Comparison of ENCODE assay signal across 22 mouse cellular contexts in genomic region chr4:82248031-82248430, GRCm38 (mm10).
DNase-seq lines count a peak whose midpoint lies in the region; ATAC-seq and TF ChIP-seq lines count a peak whose summit lies in the region.
"Had no signal": no experiment of that assay in that cellular context is flagged by ENCODE, and none has a peak within 500 bp of the region (broad histone marks: within the 10 kb centered on the region; RNA-seq: fewer than 3 reads in every experiment).

No protein-coding gene starts in this region.

- TF ChIP-seq CTCF in heart, adult 2 months (IDR thresholded peaks at IDR 0.05), result no peak
- no peak for TF ChIP-seq CTCF in lung, postnatal 0 days (IDR thresholded peaks at IDR 0.05)

- no peak for TF ChIP-seq POLR2A in heart, adult 2 months (IDR thresholded peaks at IDR 0.05; ENCODE audit: insufficient read depth, low read depth, low read length)

- H3K9me3 ChIP-seq in heart, embryonic 13.5 days, result 0 out of 2 replicates have a peak, but pooled peaks cover 10% of the 10 kb centered on the region
- no peaks in the 10 kb centered on the region for H3K9me3 ChIP-seq in lung, embryonic 15.5 days
- H3K9me3 ChIP-seq in lung, postnatal 0 days (ENCODE audit: low read length), result no peaks in the 10 kb centered on the region
- H3K9me3 ChIP-seq in embryonic facial prominence, embryonic 13.5 days, result peaks cover 3% of the 10 kb centered on the region; the same call in 1 of the 2 replicates
- H3K9me3 ChIP-seq in limb, embryonic 15.5 days, result no peaks in the 10 kb centered on the region
- H3K9me3 ChIP-seq: forebrain, embryonic 15.5 days; hindbrain, embryonic 12.5 days had no signal

- WGBS in heart, embryonic 13.5 days, result 79% methylated on average over 5 of the region's 5 CpGs
- 81% methylated on average over 5 of the region's 5 CpGs for whole genome bisulfite sequencing in heart, adult 2 months
- 77% methylated on average over 5 of the region's 5 CpGs for WGBS in lung, embryonic 15.5 days
- 70% methylated on average over 5 of the region's 5 CpGs for WGBS in lung, postnatal 0 days
- WGBS in embryonic facial prominence, embryonic 13.5 days, result 44% methylated on average over 5 of the region's 5 CpGs
- WGBS in limb, embryonic 15.5 days, result 58% methylated on average over 5 of the region's 5 CpGs

- H3K4me2 ChIP-seq in heart, embryonic 13.5 days, result no peak overlapping the region
- no peak overlapping the region for H3K4me2 ChIP-seq in lung, embryonic 15.5 days
- H3K4me2 ChIP-seq in lung, postnatal 0 days (replicated peaks; ENCODE audit: low read depth, low read length), result no peak overlapping the region
- H3K4me2 ChIP-seq in embryonic facial prominence, embryonic 13.5 days, result no peak overlapping the region
- H3K4me2 ChIP-seq in limb, embryonic 15.5 days, result no peak overlapping the region
- H3K4me2 ChIP-seq: forebrain, embryonic 15.5 days; heart, embryonic 12.5 days; hindbrain, embryonic 12.5 days had no signal

- no peaks in the 10 kb centered on the region for H3K27me3 ChIP-seq in heart, embryonic 13.5 days (replicated peaks)
- H3K27me3 ChIP-seq in heart, adult 2 months (ENCODE audit: control insufficient read depth, insufficient read depth, low read length), result no peaks in the 10 kb centered on the region
- H3K27me3 ChIP-seq in lung, embryonic 15.5 days, result no peaks in the 10 kb centered on the region
- no peaks in the 10 kb centered on the region for H3K27me3 ChIP-seq in lung, postnatal 0 days (replicated peaks; ENCODE audit: insufficient read depth, low read length)
- no peaks in the 10 kb centered on the region for H3K27me3 ChIP-seq in embryonic facial prominence, embryonic 13.5 days
- H3K27me3 ChIP-seq in limb, embryonic 15.5 days, result no peaks in the 10 kb centered on the region
- H3K27me3 ChIP-seq: CH12.LX; forebrain, embryonic 15.5 days; heart, embryonic 12.5 days; hindbrain, embryonic 12.5 days; Patski had no signal

- TF ChIP-seq EP300 in heart, adult 2 months (IDR thresholded peaks at IDR 0.05; ENCODE audit: insufficient read depth, low read depth, low read length), result no peak
- no peak for TF ChIP-seq EP300 in lung, postnatal 0 days (IDR thresholded peaks at IDR 0.05)

- H3K27ac ChIP-seq in heart, embryonic 13.5 days (replicated peaks), result peak overlapping the region; percentile 24; the same call in 1 of the 2 replicates
- no peak overlapping the region for H3K27ac ChIP-seq in heart, adult 2 months
- H3K27ac ChIP-seq in lung, embryonic 15.5 days, result 0 out of 2 replicates have a peak overlapping the region, but pooled peaks have one; percentile 98
- H3K27ac ChIP-seq in lung, postnatal 0 days (ENCODE audit: low read length), result no peak overlapping the region
- peak overlapping the region; percentile 96 for H3K27ac ChIP-seq in embryonic facial prominence, embryonic 13.5 days
- peak overlapping the region; percentile 18; the same call in 1 of the 2 replicates for H3K27ac ChIP-seq in limb, embryonic 15.5 days
- H3K27ac ChIP-seq: forebrain, embryonic 15.5 days; hindbrain, embryonic 12.5 days had no signal

- 0 out of 2 replicates have a peak, but pooled peaks cover 4% of the 10 kb centered on the region for H3K36me3 ChIP-seq in heart, embryonic 13.5 days
- H3K36me3 ChIP-seq in heart, adult 2 months (ENCODE audit: control insufficient read depth, insufficient read depth, low read length), result peaks cover 2% of the 10 kb centered on the region
- H3K36me3 ChIP-seq in lung, embryonic 15.5 days, result no peaks in the 10 kb centered on the region
- no peaks in the 10 kb centered on the region for H3K36me3 ChIP-seq in lung, postnatal 0 days (ENCODE audit: insufficient read depth, low read length)
- no peaks in the 10 kb centered on the region for H3K36me3 ChIP-seq in embryonic facial prominence, embryonic 13.5 days
- H3K36me3 ChIP-seq in limb, embryonic 15.5 days, result no peaks in the 10 kb centered on the region
- H3K36me3 ChIP-seq: forebrain, embryonic 15.5 days; heart, embryonic 12.5 days; hindbrain, embryonic 12.5 days had no signal

- no peak overlapping the region for H3K4me3 ChIP-seq in heart, embryonic 13.5 days
- no peak overlapping the region for H3K4me3 ChIP-seq in heart, adult 2 months
- H3K4me3 ChIP-seq in lung, embryonic 15.5 days, result no peak overlapping the region
- no peak overlapping the region for H3K4me3 ChIP-seq in lung, postnatal 0 days (ENCODE audit: low read depth, low read length)
- H3K4me3 ChIP-seq in embryonic facial prominence, embryonic 13.5 days, result no peak overlapping the region
- no peak overlapping the region for H3K4me3 ChIP-seq in limb, embryonic 15.5 days
- H3K4me3 ChIP-seq: erythroblast, embryonic 14.5 days; forebrain, embryonic 15.5 days; heart, embryonic 12.5 days; hindbrain, embryonic 12.5 days had no signal

- intact Hi-C loops in heart, adult 2 months (cut with DNase I), result loop anchor here (5.0 kb wide), 2 partner anchors 189 to 289 kb away; no protein-coding TSS in a partner anchor

- H3K4me1 ChIP-seq in heart, embryonic 13.5 days, result peaks cover 35% of the 10 kb centered on the region
- peaks cover 6% of the 10 kb centered on the region for H3K4me1 ChIP-seq in heart, adult 2 months (ENCODE audit: control insufficient read depth, insufficient read depth, low read length)
- peaks cover 28% of the 10 kb centered on the region for H3K4me1 ChIP-seq in lung, embryonic 15.5 days
- peaks cover 9% of the 10 kb centered on the region; the same call in 1 of the 2 replicates for H3K4me1 ChIP-seq in lung, postnatal 0 days (ENCODE audit: insufficient read depth, low read depth, low read length)
- peaks cover 35% of the 10 kb centered on the region for H3K4me1 ChIP-seq in embryonic facial prominence, embryonic 13.5 days
- H3K4me1 ChIP-seq in limb, embryonic 15.5 days, result peaks cover 24% of the 10 kb centered on the region
- H3K4me1 ChIP-seq: forebrain, embryonic 15.5 days had no signal

- H3K9ac ChIP-seq in heart, embryonic 13.5 days, result no peak overlapping the region
- no peak overlapping the region for H3K9ac ChIP-seq in heart, adult 2 months (ENCODE audit: low read depth, low read length)
- no peak overlapping the region for H3K9ac ChIP-seq in lung, embryonic 15.5 days
- no peak overlapping the region for H3K9ac ChIP-seq in lung, postnatal 0 days (replicated peaks; ENCODE audit: low read depth)
- H3K9ac ChIP-seq in embryonic facial prominence, embryonic 13.5 days, result no peak overlapping the region
- no peak overlapping the region for H3K9ac ChIP-seq in limb, embryonic 15.5 days
- H3K9ac ChIP-seq: forebrain, embryonic 15.5 days; heart, embryonic 12.5 days; hindbrain, embryonic 12.5 days had no signal

- no peak for ATAC-seq in heart, embryonic 13.5 days (ENCODE audit: extremely low read depth, insufficient number of reproducible peaks, low FRiP score, low TSS enrichment)
- no peak for ATAC-seq in lung, embryonic 15.5 days (ENCODE audit: borderline replicate concordance, extremely low read depth, low FRiP score, low TSS enrichment)
- ATAC-seq in lung, postnatal 0 days, result no peak
- ATAC-seq in embryonic facial prominence, embryonic 13.5 days (ENCODE audit: insufficient number of reproducible peaks, insufficient read depth, low FRiP score, low TSS enrichment, low read depth), result no peak
- ATAC-seq in limb, embryonic 15.5 days (ENCODE audit: insufficient number of reproducible peaks, low FRiP score, low TSS enrichment, low read depth), result no peak
- ATAC-seq: activated CD4-positive, CD25-positive, alpha-beta regulatory T cell, adult 4 months; forebrain, embryonic 15.5 days; hindbrain, embryonic 16.5 days; inflammation-experienced regulatory T-cells, adult 6 months; Patski had no signal

- H3K79me2 ChIP-seq in heart, adult 2 months (replicated peaks; ENCODE audit: control insufficient read depth, insufficient read depth, low read length), result no peaks in the 10 kb centered on the region

- no peak for DNase-seq in heart, adult 2 months
- DNase-seq in lung, postnatal 0 days (ENCODE audit: low spot score), result no peak
- DNase-seq in kidney, adult 9 months, result no peak
- DNase-seq: adrenal gland, adult 8-10 months; adrenal gland, postnatal 36 days; cerebellum, adult 2 months; cerebellum, postnatal 10 days; heart, postnatal 10 days; heart, postnatal 4 days had no signal

Comparison
In these comparisons a context has a peak if more than half of its experiments do, and no peak if none do; other contexts are left out.
1. H3K27ac ChIP-seq: peak in heart, embryonic 13.5 days (single experiment), lung, embryonic 15.5 days (single experiment), embryonic facial prominence, embryonic 13.5 days (single experiment) and limb, embryonic 15.5 days (single experiment); none in heart, adult 2 months (single experiment) and lung, postnatal 0 days (single experiment).